Mouse (Mus musculus) liver, embryonic 14.5 days (tissue): ENCODE results near the gene Dvl2.

Source experiments
- CTCF ChIP-seq: IDR thresholded peaks from 2 replicates; pipeline ENCODE4 v1.5.1; 2016; ENCODE audit warnings: antibody characterized with exemption, low read depth, control low read depth
- EP300 ChIP-seq: IDR thresholded peaks from 2 replicates; pipeline ENCODE4 v1.6.1; 2016; ENCODE audit warnings: antibody characterized with exemption, low read depth

- TF ChIP-seq EP300 (no peak), CTCF (peak; percentile 78)
Observed at GRCm38 (mm10) chr11:70001865-70002264, 1.5 kb downstream of the Dvl2 start.
